Mouse (Mus musculus) myocyte (in vitro differentiated cells): ENCODE data around the gene Mup17.
"Not testable (repeated sequence)": the region's sequence is repeated elsewhere in the genome, so short reads cannot be mapped to it uniquely, and the experiment has no call there.

ENCODE experiments used
- POLR2A ChIP-seq: IDR thresholded peaks from one replicate; pipeline ENCODE4 v1.6.1; 2011; ENCODE audit warnings: low read depth, mild to moderate bottlenecking, control low read depth, moderate library complexity; ENCODE audit not compliant: insufficient read length
- POLR2AphosphoS2 ChIP-seq: IDR thresholded peaks from one replicate; pipeline ENCODE4 v1.6.1; 2011; ENCODE audit warnings: low read depth, control low read depth; ENCODE audit not compliant: insufficient read length
- TCF3 ChIP-seq: IDR thresholded peaks from one replicate; pipeline ENCODE4 v1.6.1; 2011; ENCODE audit warnings: low read depth, control low read depth; ENCODE audit not compliant: insufficient read length
- USF1 ChIP-seq: IDR thresholded peaks from one replicate; pipeline ENCODE4 v1.6.1; 2011; ENCODE audit warnings: low read depth, mild to moderate bottlenecking, control low read depth, moderate library complexity

DNA sequence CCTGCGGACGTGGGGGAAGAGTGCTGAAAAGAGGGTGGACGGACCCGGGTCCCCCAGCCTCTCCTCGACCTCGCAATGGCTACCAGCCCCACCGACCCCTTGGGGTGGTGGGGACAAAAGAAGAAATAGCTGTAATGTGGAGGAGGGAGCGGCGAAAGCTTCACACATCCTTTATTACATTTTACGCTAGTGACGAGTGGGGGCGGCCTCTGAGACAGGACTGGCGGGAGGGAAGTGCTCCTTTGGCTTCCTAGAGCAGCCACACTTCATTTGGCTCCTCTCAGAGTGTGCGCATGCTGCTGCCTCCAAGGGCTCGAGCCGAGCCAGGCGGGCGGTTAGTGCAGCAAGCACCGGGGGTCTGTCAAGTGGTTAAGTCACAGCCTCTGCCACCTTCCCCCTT is 24.1 kb downstream of the Mup17 start:
- TF ChIP-seq POLR2A, POLR2AphosphoS2, USF1, TCF3: not testable (repeated sequence)
